Mouse (Mus musculus): Measurements from ENCODE around the gene Wbp1. TPM values are rescaled to one million over a fixed set of nuclear protein-coding genes. Genes with fewer than 3 reads are reported as not detected.

Wbp1 gene
- polyA plus RNA-seq, 2 experiments from 2014 or later, result 21.2 to 31.7 TPM

DNA sequence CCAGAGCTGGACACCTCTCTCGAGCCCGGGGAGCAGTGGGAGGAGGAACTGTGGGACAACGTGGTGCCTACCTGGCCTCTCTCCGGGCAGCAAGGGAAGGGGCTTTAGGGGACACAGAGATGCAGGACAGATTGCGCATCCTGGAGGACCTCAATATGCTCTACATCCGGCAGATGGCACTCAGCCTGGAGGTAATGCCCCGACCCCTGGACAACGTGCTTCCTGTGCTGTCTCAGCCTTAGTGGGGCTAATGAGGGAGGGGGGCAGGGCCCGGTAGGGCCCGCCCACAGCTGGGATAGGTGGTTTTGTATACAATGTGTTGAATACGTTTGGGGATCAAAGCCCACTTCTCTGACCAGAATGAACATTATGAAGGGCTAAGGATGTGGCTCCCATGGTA lies 16.7 kb upstream of the Wbp1 start:
- peak; percentile 54 for ATAC-seq

GRCm38 (mm10) chr6:83137576-83137950 lies 16.2 kb upstream of the Wbp1 start:
- no peak for ATAC-seq

- ATAC-seq, result no peak
These were observed 15.7 kb upstream of the Wbp1 start for GRCm38 (mm10) chr6:83136881-83137575.

- no peak for ATAC-seq
These were observed 15.0 kb upstream of the Wbp1 start for GRCm38 (mm10) chr6:83136291-83136880.

DNA sequence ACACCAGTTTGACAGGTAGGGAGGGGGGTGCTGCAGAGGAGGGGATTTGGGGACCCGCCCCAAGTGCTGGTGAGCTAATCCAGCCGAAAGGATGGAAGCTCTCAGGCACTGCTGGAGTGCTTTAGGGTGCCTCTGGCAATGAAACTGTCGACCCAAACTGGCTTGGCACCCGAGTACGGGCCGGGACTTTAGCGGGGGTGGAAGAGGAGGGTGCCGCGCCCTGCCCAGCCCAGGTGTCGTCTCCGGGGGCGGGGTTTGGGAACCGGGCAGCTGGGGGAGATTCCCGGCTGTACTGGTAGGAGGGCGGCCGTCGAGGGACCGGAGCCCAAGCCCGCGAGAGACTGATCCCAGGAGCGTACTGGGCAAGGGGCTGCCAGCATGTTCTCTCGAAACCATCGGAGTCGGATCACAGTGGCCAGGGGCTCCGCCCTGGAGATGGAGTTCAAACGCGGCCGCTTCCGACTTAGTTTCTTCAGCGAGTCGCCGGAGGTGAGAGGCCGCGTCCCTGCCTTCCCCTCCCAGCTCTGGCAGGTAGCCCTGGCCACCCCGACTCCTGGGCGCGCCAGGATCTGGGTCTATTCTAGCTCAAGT lies 14.3 kb upstream of the Wbp1 start:
- ATAC-seq, result peak; percentile 19

- ATAC-seq, result no peak
These were observed 13.7 kb upstream of the Wbp1 start, which contains the start of gene Rtkn for GRCm38 (mm10) chr6:83134951-83135513. Gene Rtkn (plus strand): TSS chr6:83135463.

GRCm38 (mm10) chr6:83134226-83134625 lies 12.9 kb upstream of the Wbp1 start:
- ATAC-seq, result no peak

- ATAC-seq, result no peak
These were observed 11.0 kb upstream of the Wbp1 start for GRCm38 (mm10) chr6:83132176-83132919.

GRCm38 (mm10) chr6:83131469-83132034 lies 10.2 kb upstream of the Wbp1 start:
- no peak for ATAC-seq

DNA sequence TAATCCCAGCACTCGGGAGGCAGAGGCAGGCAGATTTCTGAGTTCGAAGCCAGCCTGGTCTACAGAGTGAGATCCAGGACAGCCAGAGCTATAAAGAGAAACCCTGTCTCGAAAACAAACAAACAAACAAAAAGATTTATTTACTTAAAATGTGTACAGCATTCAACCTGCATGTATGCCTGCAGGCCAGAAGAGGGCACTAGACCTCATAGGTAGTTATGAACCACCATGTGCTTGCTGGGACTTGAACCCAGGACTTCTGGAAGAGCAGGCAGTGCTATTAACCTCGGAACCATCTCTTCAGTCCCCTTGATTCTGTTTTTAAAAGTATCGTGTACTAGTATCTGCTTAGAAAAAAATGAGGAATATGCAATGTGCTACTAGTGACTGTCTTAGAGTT lies 6.1 kb upstream of the Wbp1 start:
- ATAC-seq, result no peak

- no peak for ATAC-seq
These were observed 4.0 kb upstream of the Wbp1 start, which contains the start of gene Ino80b for GRCm38 (mm10) chr6:83125331-83125730. Gene Ino80b (minus strand): TSS chr6:83125431.

DNA sequence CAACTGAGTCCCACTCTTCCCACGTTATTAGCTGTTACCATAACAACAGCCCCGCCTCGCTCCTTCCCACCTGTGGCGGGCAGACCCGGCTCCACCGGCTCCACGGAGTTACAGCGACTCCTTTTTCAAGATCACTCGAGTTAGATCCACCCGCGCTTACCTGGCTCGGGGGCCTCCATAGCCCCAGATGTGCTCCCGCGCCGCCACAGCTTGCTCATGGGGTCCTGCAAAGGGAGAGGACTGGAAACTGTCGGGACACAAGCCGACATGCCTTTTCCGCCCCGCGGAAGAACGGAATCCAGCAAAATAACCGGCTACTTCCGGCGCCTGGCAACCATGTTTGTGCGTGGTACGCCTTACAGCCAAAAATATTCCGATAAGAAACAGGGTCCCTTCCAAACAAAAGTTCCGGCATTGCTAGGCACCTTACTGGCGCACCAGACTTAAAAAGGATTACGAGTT lies 3.5 kb upstream of the Wbp1 start:
- peak; percentile 15 for ATAC-seq

GRCm38 (mm10) chr6:83122961-83123360 lies 1.6 kb upstream of the Wbp1 start:
- no peak for ATAC-seq

- ATAC-seq, result peak; percentile 9
These were observed 728 bp upstream of the Wbp1 start for GRCm38 (mm10) chr6:83121863-83122710.

GRCm38 (mm10) chr6:83119734-83120051 lies 1.7 kb downstream of the Wbp1 start:
- ATAC-seq, result no peak

- ATAC-seq, result no peak
These were observed 2.3 kb downstream of the Wbp1 start for GRCm38 (mm10) chr6:83118825-83119733.

DNA sequence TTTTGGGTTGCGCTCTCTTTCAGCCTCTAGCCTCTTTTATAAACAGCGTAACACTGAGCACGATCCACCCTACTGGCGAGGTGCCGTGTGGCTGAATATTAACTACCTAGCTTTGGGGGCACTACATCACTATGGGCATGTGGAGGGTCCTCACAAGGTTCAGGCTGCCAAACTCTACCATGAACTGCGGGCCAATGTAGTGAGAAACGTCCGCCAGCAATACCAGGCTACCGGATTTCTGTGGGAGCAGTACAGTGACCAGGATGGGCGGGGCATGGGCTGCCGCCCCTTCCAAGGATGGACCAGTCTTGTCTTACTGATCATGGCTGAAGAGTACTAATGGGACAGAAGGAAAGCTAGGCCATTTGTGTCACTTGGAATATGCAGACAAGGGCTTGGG lies 3.0 kb downstream of the Wbp1 start:
- no peak for ATAC-seq

- no peak for ATAC-seq
These were observed 3.7 kb downstream of the Wbp1 start for GRCm38 (mm10) chr6:83117616-83118015.

- ATAC-seq, result no peak
These were observed 4.3 kb downstream of the Wbp1 start for GRCm38 (mm10) chr6:83117165-83117438.

- no peak for ATAC-seq
These were observed 4.8 kb downstream of the Wbp1 start for GRCm38 (mm10) chr6:83116373-83117164.
